Mouse (Mus musculus) heart, embryonic 15.5 days (tissue): ENCODE measurements around the gene Hba-x. TPM values are rescaled to one million over a fixed set of nuclear protein-coding genes. Genes with fewer than 3 reads are reported as not detected.

Experiments used
- ATAC-seq: fragments of 200-750 bp; cut with Nextera tagmentation; replicated peaks from 2 replicates; pipeline ENCODE4 v1.8.0; 2017; ENCODE audit warnings: low read depth, moderate TSS enrichment; ENCODE audit not compliant: insufficient number of reproducible peaks, insufficient read depth, low FRiP score
- H3K27ac ChIP-seq: fragments of 300-500 bp; sonication (generic); 2 replicates; pipeline ENCODE4 v1.5.1; 2015; ENCODE audit warnings: mild to moderate bottlenecking, inconsistent platforms
- H3K27me3 ChIP-seq: fragments of 300-500 bp; sonication (generic); 2 replicates; pipeline ENCODE4 v1.6.1; 2015; ENCODE audit warnings: inconsistent platforms
- H3K36me3 ChIP-seq: fragments of 300-500 bp; sonication (generic); 2 replicates; pipeline ENCODE4 v1.6.1; 2015; ENCODE audit warnings: mild to moderate bottlenecking, inconsistent platforms
- H3K4me1 ChIP-seq: fragments of 300-500 bp; sonication (generic); replicated peaks from 2 replicates; pipeline ENCODE4 v1.6.1; 2015; ENCODE audit warnings: inconsistent platforms
- H3K4me2 ChIP-seq: fragments of 300-500 bp; sonication (generic); 2 replicates; pipeline ENCODE4 v1.6.1; 2015; ENCODE audit warnings: inconsistent platforms, mild to moderate bottlenecking, moderate library complexity
- H3K4me3 ChIP-seq: fragments of 300-500 bp; sonication (generic); 2 replicates; pipeline ENCODE4 v1.5.1; 2015; ENCODE audit warnings: mild to moderate bottlenecking, inconsistent platforms
- H3K9ac ChIP-seq: fragments of 300-500 bp; sonication (generic); 2 replicates; pipeline ENCODE4 v1.6.1; 2015; ENCODE audit warnings: mild to moderate bottlenecking, inconsistent platforms
- H3K9me3 ChIP-seq: fragments of 300-500 bp; sonication (generic); replicated peaks from 2 replicates; pipeline ENCODE4 v1.6.1; 2016; ENCODE audit warnings: inconsistent platforms
- WGBS: fragments of 180-500 bp; shearing (Covaris S2); methylation state at CpG from one replicate; pipeline ENCODE4 v1.1.7; 2015; ENCODE audit warnings: mixed read lengths; 5-methylcytosine and 5-hydroxymethylcytosine counted together
- polyA plus RNA-seq: library from polyadenylated mRNA; unstranded; fragments of >200 nt; fragmentation: Nextera tagmentation; extraction: Ambion mirVana; gene quantifications from 2 replicates; pipeline ENCODE4 v1.2.1, GENCODE M21; 2015

Hba-x gene
- polyA plus RNA-seq, 1 experiment from 2014 or later, result 195 TPM

- peak overlapping the region; percentile 42; the same call in 1 of the 2 replicates for H3K27ac ChIP-seq
- H3K9me3 ChIP-seq, result no peaks in the 10 kb centered on the region
- WGBS, result 62% methylated on average over 9 of the region's 9 CpGs
- peaks cover 22% of the 10 kb centered on the region for H3K4me1 ChIP-seq
- no peak overlapping the region for H3K4me2 ChIP-seq
- H3K36me3 ChIP-seq, result peaks cover 36% of the 10 kb centered on the region
- ATAC-seq, result no peak
- H3K9ac ChIP-seq, result no peak overlapping the region
- H3K27me3 ChIP-seq, result no peaks in the 10 kb centered on the region
- no peak overlapping the region for H3K4me3 ChIP-seq
These were observed 39.3 kb upstream of the Hba-x start for GRCm38 (mm10) chr11:32236712-32237410.

- 88% methylated on average over 3 of the region's 3 CpGs for WGBS
- Histone ChIP-seq H3K9ac (no peak overlapping the region), H3K9me3 (no peaks in the 10 kb centered on the region), H3K27ac (no peak overlapping the region), H3K36me3 (peaks cover 31% of the 10 kb centered on the region), H3K4me3 (no peak overlapping the region), H3K4me2 (no peak overlapping the region), H3K27me3 (no peaks in the 10 kb centered on the region), H3K4me1 (peaks cover 22% of the 10 kb centered on the region)
- ATAC-seq, result no peak
These were observed 38.8 kb upstream of the Hba-x start for GRCm38 (mm10) chr11:32237411-32237795.

GRCm38 (mm10) chr11:32238093-32238860 lies 37.9 kb upstream of the Hba-x start:
- ATAC-seq, result no peak; the same call in 1 of the 2 replicates
- 67% methylated on average over 5 of the region's 5 CpGs for WGBS
- Histone ChIP-seq H3K4me3 (no peak overlapping the region), H3K4me1 (peaks cover 26% of the 10 kb centered on the region), H3K27ac (no peak overlapping the region), H3K36me3 (peaks cover 23% of the 10 kb centered on the region; the same call in 1 of the 2 replicates), H3K9ac (no peak overlapping the region), H3K4me2 (no peak overlapping the region), H3K27me3 (no peaks in the 10 kb centered on the region), H3K9me3 (no peaks in the 10 kb centered on the region)

- no peak for ATAC-seq
- no peaks in the 10 kb centered on the region for H3K9me3 ChIP-seq
- no peak overlapping the region for H3K27ac ChIP-seq
- no peak overlapping the region for H3K4me3 ChIP-seq
- peaks cover 14% of the 10 kb centered on the region; the same call in 1 of the 2 replicates for H3K36me3 ChIP-seq
- H3K27me3 ChIP-seq, result no peaks in the 10 kb centered on the region
- peaks cover 18% of the 10 kb centered on the region for H3K4me1 ChIP-seq
- H3K4me2 ChIP-seq, result no peak overlapping the region
- no peak overlapping the region for H3K9ac ChIP-seq
These were observed 34.8 kb upstream of the Hba-x start for GRCm38 (mm10) chr11:32241391-32241790.

DNA sequence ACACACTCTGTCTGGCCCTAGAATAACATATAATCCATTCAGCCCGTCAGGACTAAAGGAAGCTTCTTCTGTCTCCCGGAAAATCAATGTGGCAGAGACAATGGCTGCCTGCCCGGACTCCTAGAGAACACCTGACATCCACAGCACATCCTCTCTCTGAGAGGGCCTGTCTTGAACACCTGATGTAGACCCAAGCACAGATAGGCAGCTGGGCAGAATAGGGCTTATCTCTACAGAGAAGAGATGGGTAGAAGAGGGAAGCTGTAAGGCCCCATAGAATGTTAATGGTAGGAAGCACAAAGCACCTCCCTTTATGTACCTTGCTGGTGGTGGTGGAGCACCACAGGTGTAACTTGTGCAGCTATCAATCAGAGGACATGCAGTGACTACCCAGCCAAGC lies 34.0 kb upstream of the Hba-x start:
- Histone ChIP-seq H3K4me3 (no peak overlapping the region), H3K9me3 (no peaks in the 10 kb centered on the region), H3K36me3 (peaks cover 14% of the 10 kb centered on the region; the same call in 1 of the 2 replicates), H3K9ac (no peak overlapping the region), H3K4me2 (no peak overlapping the region), H3K27me3 (no peaks in the 10 kb centered on the region), H3K4me1 (peaks cover 15% of the 10 kb centered on the region), H3K27ac (no peak overlapping the region)
- ATAC-seq, result no peak
- WGBS, result 78% methylated on average over 3 of the region's 3 CpGs

DNA sequence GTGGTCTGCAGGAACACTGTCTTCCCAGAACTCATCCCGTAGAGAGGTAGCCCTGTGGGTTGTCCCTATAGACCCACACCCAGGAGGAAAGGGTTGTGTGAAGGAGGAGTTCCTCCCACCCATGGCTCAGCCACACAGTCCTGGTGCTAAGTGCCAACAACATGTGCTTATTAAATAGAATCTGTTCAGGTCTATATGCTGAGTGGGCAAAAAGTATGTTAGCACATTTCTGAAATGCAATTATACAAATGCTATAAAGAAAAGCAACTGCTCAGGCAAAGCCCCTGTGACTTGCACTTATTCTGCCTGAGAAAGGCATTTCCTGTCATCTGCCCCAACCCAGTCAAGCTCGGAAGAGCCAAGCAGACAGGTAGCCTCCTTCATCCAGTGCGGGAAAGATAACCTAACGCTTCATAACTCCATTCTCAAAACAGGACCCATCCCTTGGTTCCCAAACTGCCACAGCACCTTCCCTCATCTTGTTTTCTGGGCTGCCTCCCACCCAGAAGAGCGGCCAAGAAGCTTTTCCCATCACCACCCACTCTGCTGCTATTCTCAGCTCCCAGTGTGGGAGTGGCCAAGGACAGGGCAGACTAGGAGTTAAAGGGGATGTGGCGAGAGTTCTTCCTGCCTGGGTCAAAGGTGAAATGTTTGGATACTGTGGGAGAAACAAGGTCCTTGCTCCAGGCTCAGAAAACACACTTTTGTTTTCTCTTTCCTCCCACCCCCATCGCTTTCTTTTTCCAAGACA lies 32.8 kb upstream of the Hba-x start:
- H3K27ac ChIP-seq, result peak overlapping the region; percentile 45; the same call in 1 of the 2 replicates
- WGBS, result 46% methylated on average over 7 of the region's 7 CpGs
- no peak overlapping the region for H3K4me3 ChIP-seq
- H3K4me1 ChIP-seq, result peaks cover 15% of the 10 kb centered on the region
- H3K9ac ChIP-seq, result no peak overlapping the region
- H3K4me2 ChIP-seq, result no peak overlapping the region
- no peak for ATAC-seq
- no peaks in the 10 kb centered on the region for H3K27me3 ChIP-seq
- peaks cover 18% of the 10 kb centered on the region; the same call in 1 of the 2 replicates for H3K36me3 ChIP-seq
- H3K9me3 ChIP-seq, result no peaks in the 10 kb centered on the region

DNA sequence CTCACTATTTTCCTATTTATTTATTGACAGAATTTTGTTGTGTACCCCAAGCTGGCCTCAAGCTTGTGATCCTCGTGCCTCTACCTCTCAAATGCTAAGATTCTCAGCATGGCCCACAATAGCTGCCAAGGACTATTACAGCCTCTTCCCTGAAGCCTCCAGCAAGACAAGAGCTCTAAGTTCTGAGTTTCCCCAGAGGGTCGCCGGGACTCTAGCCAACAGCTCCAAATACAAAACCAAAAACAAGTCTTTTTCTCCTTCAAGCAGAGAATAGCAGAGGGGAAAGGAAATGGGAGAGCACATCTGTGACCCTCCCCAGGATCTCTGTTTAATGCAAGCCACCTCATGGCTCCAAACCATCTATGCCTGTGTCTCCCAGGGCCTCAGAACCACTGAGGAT lies 32.1 kb upstream of the Hba-x start:
- Histone ChIP-seq H3K4me1 (peaks cover 15% of the 10 kb centered on the region), H3K4me2 (no peak overlapping the region), H3K27ac (peak overlapping the region; percentile 45), H3K9me3 (no peaks in the 10 kb centered on the region), H3K4me3 (no peak overlapping the region), H3K36me3 (peaks cover 18% of the 10 kb centered on the region; the same call in 1 of the 2 replicates), H3K27me3 (no peaks in the 10 kb centered on the region), H3K9ac (no peak overlapping the region)
- ATAC-seq, result no peak
- WGBS, result 80% methylated on average over 3 of the region's 3 CpGs

DNA sequence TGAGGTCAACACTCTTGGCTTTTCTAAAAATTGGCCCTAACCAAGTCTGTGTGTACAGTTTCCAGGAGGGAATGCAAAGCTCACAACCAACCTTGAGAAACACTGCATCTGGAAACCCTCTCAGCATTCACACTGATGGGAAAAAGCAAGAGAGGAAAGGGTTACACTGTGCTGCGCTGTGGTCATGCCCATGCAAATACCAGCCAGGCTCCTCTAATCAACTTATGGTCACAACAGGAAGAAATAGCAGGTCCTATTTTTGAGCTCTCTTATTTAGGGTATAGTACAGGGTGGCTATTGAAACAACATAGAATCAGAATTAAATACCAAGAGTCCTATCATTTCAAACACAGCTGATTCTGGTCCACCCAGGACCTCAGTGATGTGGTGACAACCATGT lies 31.6 kb upstream of the Hba-x start:
- no peak for ATAC-seq
- Histone ChIP-seq H3K4me2 (no peak overlapping the region), H3K4me3 (no peak overlapping the region), H3K9me3 (no peaks in the 10 kb centered on the region), H3K4me1 (peaks cover 15% of the 10 kb centered on the region), H3K36me3 (peaks cover 17% of the 10 kb centered on the region; the same call in 1 of the 2 replicates), H3K9ac (no peak overlapping the region), H3K27me3 (no peaks in the 10 kb centered on the region), H3K27ac (0 out of 2 replicates have a peak overlapping the region, but pooled peaks have one; percentile 3)
- WGBS, result 79% methylated on average over 1 of the region's 1 CpGs

- no peaks in the 10 kb centered on the region for H3K9me3 ChIP-seq
- H3K4me3 ChIP-seq, result no peak overlapping the region
- WGBS, result 84% methylated on average over 6 of the region's 6 CpGs
- no peaks in the 10 kb centered on the region for H3K27me3 ChIP-seq
- H3K27ac ChIP-seq, result no peak overlapping the region
- no peak for ATAC-seq
- H3K4me1 ChIP-seq, result peaks cover 15% of the 10 kb centered on the region
- H3K36me3 ChIP-seq, result peaks cover 16% of the 10 kb centered on the region; the same call in 1 of the 2 replicates
- H3K4me2 ChIP-seq, result no peak overlapping the region
- no peak overlapping the region for H3K9ac ChIP-seq
These were observed 30.6 kb upstream of the Hba-x start for GRCm38 (mm10) chr11:32245614-32246013.

DNA sequence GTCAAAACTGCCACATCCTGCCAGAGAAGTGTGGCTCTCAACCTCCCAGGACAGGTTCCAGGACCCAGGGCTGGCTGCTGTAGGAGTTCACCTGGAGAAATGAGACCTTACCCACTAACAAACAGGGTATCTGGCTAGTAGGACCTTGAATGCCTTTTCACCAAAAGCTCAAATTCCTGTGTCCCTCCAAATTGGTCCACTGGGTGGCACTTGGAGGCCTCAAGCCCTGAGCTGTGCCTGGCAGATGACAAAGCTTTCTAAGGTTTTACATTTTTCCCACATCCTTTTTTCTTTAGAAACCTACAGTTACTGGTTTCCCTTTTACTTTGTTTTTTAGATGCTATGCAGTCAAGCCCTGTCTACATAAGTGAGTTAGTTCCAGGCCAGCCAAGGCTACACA lies 29.1 kb upstream of the Hba-x start:
- H3K4me2 ChIP-seq, result no peak overlapping the region
- ATAC-seq, result no peak
- H3K9ac ChIP-seq, result no peak overlapping the region
- H3K4me1 ChIP-seq, result peaks cover 15% of the 10 kb centered on the region
- H3K36me3 ChIP-seq, result peaks cover 13% of the 10 kb centered on the region; the same call in 1 of the 2 replicates
- no peaks in the 10 kb centered on the region for H3K27me3 ChIP-seq
- H3K4me3 ChIP-seq, result no peak overlapping the region
- no peak overlapping the region for H3K27ac ChIP-seq
- no peaks in the 10 kb centered on the region for H3K9me3 ChIP-seq

- H3K27ac ChIP-seq, result no peak overlapping the region
- H3K4me2 ChIP-seq, result no peak overlapping the region
- H3K4me1 ChIP-seq, result peaks cover 10% of the 10 kb centered on the region
- no peaks in the 10 kb centered on the region for H3K27me3 ChIP-seq
- no peak overlapping the region for H3K9ac ChIP-seq
- no peak overlapping the region for H3K4me3 ChIP-seq
- no peak for ATAC-seq
- no peaks in the 10 kb centered on the region for H3K9me3 ChIP-seq
- WGBS, result 82% methylated on average over 3 of the region's 3 CpGs
- peaks cover 21% of the 10 kb centered on the region; the same call in 1 of the 2 replicates for H3K36me3 ChIP-seq
These were observed 27.9 kb upstream of the Hba-x start for GRCm38 (mm10) chr11:32248350-32248749.
